Mouse (Mus musculus) T-helper 17 cell (primary cell): ENCODE measurements at regions not wholly inside any gene's neighbourhood (a gene's known extent, or its start where the extent isn't known, plus 50 kb on each side); places are given as distances from the start of the nearest gene placed in this dataset.

Source experiments
- in situ Hi-C, 2 experiments: fragments of 300-600 bp; cut with MboI, MseI; formaldehyde crosslinking; loops; 1 replicate in 1 of 2; 2 replicates in 1 of 2; pipeline ENCODE4 v1.15.1; 2025; ENCODE audit warnings: high pct_unique_total_duplicates in 2 of 2

DNA sequence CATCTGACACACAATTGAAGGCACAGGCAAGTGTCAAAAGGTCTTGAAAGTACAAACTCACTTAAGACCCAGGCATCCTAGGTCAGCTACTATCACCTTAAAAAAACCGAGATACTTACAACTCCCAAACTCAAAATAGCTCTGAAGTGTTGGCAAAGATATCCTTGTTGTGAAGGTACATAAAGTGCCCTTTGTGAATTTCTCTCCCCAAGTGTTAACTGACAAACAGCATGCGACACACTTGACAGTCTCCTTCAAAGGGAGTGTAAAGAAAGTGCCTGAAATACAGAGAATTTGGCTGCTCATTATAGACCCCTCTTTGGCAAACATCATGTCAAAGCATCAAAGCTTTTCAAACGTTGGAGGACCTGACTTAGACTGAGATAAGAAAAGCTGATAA, 2634.2 kb downstream of the 9330182O14Rik start:
- in situ Hi-C loops, result no loop called here

DNA sequence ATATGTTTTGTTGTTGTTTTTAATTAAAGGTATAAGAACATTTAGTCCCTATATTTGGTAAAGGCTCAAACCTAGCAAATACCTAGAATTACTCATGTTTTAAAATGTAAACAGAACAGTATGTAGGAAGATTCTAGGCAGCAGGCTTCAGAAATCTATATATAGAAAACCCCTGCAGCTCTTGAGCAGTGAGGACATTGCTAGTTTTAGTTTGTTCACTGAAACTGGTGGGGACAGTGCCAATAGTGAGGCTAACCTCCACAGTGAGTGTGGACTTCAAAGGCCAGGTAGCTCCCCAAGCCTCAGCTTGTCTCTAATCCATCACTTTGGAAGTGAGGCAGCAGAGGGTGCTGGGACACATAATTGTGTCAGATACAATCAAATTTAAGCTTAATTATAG, 2645.7 kb downstream of the 9330182O14Rik start:
- in situ Hi-C loops, result no loop called here

DNA sequence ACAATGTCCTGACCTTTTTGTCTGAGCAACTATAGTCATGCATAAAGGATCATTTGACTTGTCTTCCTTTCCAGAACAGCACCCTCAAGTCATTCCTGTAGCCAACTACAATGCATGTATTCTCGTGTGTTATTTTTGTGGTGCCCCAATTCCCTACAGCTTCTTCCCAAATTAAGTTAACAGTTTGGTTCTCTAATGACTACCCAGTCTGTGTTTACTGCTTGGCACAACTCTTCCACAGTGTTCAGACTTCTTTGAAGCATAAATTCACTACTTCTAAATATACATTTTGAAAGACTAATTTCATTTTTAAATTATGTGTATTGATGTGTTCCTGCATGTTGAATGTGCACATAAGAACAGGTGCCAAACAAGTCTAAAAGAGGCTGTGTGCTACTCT, 2667.1 kb downstream of the 9330182O14Rik start:
- in situ Hi-C loops, result no loop called here

DNA sequence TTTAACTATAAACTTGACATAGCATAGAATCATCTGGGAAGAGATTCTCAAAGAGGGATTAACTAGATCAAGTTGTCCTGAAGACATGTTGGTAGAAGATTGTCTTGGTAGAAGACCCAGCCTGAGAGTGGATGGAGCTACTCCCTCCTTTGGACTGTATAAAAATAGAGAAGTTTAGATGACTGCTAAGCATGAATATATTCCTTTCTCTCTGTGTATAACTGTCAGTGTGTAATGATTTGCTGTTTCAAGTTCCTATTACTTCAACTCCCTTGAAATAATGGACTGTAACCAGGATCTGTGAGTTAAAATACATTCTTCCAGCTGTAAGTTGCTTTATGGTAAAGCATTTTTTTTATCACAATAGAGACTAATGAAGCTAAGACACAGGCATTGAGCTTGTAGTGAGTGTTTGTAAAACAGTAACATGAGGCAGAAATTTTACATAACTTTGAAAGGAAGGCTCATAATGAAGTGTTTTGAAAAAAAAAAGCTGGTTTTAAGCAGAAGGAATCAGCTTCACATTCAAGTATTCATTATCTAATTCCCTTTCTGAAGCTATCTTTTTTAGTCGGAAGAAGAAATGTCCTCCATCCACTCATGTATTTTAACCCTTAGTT, 2676.8 kb downstream of the 9330182O14Rik start:
- in situ Hi-C loops, result no loop called here

DNA sequence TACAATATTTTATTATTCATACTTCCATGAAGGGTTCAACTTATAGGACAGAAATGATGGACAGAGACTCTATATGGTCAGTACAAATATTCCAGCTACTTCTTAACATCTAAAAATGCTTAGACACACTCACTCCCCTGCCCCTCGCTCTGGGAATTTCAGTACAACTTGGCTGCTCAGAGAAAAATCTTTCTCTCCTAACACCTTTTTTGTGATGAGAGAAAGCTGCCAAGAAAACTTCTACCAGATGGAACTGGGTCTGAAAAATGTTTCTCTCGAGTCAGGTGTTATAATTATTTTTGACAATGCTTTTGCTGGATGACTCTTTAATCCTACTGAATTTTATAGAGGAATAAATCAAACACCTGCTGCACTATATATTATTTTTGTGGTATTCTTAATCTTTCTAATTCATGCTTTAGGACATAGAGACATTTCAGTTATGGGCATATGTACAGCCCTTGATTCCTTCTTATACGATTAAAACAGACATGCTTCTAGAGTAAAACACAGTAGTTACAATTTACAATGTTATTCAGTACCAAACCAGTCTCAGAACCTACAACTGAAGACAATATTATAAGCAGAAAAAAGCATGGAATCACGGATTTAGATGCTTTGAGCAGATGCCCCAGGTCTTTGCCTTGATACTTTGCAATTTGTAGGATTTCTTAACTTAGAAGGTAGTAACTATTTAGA, 2681.0 kb downstream of the 9330182O14Rik start:
- in situ Hi-C loops, result no loop called here

DNA sequence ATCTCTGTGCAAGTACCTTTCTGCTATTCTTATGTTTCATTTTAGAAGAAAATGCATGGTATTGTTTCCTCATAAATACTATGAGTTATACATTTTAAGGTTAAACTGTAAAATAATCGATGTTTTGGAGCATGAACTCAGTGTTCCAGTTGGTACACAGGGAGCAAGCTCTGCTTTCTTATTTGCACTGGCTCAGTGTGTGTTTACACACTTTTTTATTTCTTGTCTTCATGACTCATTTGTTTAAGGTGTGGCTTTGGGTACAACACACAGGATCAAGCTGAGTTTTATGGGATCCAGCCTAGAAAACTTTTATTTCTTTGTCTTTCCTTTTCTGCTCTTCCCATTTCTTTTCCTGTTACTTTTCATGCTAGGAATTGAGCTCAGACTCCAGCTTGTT, 2704.7 kb downstream of the 9330182O14Rik start:
- in situ Hi-C loops, result no loop called here

DNA sequence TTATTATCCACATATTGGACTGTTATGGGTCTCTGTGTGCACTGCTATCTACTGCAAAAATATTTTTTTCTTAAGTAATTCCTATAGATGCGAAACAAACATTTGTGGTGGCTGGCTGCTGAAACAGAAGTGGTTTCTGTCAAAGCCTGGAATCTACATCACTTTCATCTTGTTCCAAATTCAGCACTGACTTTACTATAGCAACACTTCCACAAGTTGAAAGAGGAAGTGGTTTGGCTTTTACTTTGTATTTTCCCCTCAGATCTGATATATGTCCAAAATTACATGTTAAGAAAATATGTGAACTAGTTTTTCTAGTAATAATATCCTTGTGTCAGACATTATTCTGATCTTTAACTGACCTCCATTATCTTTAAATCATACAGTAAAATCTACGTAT, 2715.8 kb downstream of the 9330182O14Rik start:
- in situ Hi-C loops, result no loop called here

DNA sequence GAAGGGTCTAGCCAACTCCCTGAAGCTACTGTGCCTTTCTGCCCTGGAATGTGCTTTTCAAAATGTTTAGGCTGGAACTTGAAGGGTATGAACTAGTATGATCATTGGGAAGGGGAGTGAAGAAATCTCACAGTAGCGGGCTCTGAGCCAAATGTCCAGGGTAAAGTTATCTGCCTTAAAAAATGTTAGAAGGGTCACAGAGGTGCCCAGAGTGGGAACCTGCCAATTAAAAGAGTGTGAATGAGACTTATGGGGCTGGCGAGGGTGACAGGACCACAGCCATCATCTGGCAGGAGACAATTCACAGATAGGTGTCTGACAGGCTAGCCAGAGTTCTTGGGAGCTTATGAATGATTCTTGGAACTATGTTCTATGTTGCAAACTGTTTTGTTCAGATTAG, 2738.3 kb downstream of the 9330182O14Rik start:
- in situ Hi-C loops, result no loop called here

DNA sequence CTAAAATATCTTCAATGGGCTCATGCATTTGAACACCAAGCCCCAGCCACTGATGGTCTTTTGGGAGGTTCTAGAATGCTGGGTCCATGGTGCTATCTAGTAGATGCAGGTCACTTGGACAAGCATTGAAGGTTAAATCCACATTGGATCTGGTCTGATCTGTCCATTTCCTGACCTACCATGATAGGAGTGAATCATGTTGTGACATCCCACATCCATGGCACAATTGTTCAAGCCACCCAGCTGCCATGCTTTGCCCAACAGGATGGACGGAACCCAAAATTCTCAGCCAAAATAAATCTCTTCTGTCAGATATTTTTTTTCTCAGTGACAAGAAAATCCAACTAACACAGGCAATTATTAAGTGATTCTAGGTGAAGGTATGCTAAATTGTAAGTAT, 2760.4 kb downstream of the 9330182O14Rik start:
- in situ Hi-C loops, result no loop called here

DNA sequence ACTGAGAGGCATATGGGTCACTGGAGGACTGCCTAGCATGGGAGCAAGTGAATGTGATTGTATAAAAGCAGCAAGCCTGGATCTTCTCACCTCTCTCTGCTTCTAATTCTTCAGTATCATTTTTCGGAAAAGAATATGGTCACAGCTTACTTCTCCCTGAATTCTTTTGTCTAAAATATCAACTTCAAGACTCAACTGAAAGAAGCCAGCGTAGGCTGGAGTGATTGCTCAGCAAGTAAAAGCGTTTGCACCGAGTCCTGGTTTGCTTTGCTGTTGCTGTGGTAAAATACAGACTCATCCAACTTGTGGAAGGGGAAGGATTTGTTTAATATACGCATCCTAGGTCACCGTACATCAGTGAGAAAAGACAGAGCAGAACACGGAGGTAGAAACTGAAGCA, 2765.9 kb downstream of the 9330182O14Rik start:
- in situ Hi-C loops, result loop anchor here in 1 of 2 experiments (25.0 kb wide), 1 partner anchor 913 kb away; no protein-coding TSS in a partner anchor

DNA sequence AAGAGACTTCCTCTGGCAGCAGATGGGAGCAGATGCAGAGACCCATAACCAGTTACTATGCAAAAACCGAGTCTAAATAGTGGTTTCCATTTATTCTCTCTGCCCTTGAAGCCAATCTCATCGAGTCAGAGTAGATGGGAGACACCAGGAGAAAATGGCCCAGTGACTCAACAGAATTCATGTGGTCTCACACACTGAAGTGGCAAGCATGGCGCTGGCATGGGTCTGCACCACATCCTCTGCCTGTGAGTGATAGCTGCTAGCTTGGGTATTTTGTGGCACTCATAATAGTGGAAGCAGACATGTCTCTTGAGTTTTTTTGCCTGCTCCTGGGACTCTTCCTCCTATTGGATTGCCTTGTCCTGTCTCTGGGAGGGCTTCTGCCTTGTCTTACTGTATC, 2767.6 kb downstream of the 9330182O14Rik start:
- in situ Hi-C loops, result loop anchor here in 1 of 2 experiments (25.0 kb wide), 1 partner anchor 914 kb away; no protein-coding TSS in a partner anchor

DNA sequence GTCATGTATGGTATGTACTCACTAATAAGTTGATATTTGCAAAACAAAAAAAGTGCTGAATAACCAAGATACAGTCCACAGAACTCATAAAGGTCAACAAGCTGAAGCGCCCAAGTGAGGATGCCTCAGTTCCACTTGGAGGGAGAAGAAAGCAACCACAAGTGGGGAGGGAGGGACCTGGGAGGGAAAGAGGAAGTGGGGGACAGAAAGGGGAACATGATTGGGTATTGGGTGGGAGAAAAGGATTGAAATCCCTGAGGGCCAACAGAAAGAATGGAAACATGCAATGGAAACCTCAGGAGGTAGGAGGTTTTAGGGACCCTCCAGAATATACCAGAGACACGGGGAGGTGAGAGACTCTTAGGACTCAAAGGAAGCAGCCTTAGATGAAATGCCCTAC, 2777.2 kb downstream of the 9330182O14Rik start:
- in situ Hi-C loops, result loop anchor here in 1 of 2 experiments (25.0 kb wide), 1 partner anchor 924 kb away; no protein-coding TSS in a partner anchor

DNA sequence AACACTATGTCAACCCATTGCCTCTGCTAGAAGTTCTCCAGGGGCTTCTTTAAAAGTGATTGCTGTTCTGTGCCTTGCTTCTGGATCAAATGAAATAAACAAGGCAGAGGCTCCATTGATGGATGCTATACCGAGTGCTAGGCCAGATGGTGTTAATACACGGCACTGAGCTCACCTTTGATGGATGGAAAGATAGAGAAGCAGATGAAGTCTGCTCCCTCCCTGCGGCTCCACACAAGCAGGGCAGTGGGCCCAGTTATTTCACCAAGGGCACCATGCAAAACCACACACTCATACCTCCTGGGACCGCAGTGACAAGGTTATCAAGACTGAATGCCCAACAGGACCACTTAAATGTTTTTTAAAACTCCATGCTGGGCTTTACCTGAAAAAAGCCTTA, 2778.7 kb downstream of the 9330182O14Rik start:
- in situ Hi-C loops, result loop anchor here in 1 of 2 experiments (25.0 kb wide), 1 partner anchor 926 kb away; no protein-coding TSS in a partner anchor

DNA sequence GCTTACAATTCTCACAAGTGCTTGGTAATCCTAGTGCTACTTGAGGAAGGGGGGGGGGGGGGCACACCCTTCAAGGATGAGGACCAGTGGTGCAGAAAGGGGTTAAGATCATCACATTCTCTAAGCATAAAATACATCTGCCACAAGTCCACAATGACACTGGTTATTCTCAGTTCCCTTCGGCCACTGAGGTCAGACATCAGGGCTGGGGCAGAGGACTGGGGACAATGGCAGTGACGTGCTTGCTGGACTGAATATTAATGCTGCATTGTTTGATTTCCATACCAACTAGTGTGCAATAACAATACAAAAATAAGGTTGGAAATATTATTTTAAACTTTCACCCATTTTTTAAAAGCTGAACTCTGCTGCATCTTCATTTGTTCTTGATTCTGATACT, 2779.1 kb downstream of the 9330182O14Rik start:
- in situ Hi-C loops, result loop anchor here in 1 of 2 experiments (25.0 kb wide), 1 partner anchor 926 kb away; no protein-coding TSS in a partner anchor

DNA sequence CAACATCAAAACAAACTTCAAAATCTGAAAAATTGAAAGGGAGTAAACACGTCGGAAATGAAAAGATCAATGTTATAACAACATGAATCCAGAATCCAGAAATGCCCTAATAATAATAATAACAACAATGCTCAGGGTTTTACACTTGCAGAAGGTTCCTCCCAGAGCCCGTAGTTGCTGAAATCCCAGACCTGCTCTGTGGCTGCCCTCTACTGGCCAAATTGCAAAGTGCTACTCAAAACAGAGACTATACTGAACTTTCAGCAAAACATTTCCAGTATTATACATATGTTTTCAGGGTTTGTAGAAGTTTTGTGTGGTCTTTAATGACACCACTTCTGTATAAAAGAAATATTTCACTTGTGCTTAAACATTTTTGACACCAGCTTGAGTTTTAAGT, 2779.9 kb downstream of the 9330182O14Rik start:
- in situ Hi-C loops, result loop anchor here in 1 of 2 experiments (25.0 kb wide), 1 partner anchor 927 kb away; no protein-coding TSS in a partner anchor

DNA sequence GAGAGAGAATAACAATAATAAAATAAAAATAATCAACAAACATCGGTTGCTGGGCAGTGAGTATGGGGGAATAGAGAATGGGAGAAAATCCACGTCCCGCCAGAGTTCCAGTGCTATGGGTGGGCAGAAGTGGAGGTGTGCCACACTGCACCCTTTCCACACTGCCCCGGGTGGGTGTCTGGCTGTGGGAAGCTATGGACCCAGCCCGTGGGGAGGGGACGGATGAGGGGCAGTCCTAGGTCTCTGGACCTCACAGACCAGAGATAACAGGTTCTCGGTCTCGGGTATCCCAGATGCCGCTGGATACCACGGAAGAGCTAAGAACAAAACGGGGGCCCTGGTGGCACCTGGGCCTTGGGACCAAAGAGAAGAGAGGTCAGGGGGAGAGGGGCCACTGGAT, 2781.0 kb downstream of the 9330182O14Rik start:
- in situ Hi-C loops, result loop anchor here in 1 of 2 experiments (25.0 kb wide), 1 partner anchor 928 kb away; no protein-coding TSS in a partner anchor

DNA sequence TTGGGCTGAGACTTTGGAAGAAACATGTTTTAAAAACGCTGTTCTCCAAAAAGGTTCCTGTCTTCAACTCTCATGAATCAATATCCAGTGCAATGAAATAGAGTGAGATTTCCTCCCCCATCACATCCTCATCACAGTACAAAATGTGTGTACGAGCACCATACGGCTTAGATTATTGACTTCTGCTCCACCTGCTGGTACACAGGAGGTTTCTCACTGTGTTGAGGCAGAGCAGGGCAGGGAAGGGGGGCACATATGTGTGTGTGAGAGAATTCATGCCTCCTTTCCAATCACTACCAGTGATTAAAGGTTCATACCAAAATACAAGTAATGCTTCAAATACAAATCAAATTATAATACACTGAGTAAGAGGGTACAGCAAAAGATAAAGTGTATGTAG, 2787.5 kb downstream of the 9330182O14Rik start:
- in situ Hi-C loops, result loop anchor here in 1 of 2 experiments (25.0 kb wide), 1 partner anchor 934 kb away; no protein-coding TSS in a partner anchor

DNA sequence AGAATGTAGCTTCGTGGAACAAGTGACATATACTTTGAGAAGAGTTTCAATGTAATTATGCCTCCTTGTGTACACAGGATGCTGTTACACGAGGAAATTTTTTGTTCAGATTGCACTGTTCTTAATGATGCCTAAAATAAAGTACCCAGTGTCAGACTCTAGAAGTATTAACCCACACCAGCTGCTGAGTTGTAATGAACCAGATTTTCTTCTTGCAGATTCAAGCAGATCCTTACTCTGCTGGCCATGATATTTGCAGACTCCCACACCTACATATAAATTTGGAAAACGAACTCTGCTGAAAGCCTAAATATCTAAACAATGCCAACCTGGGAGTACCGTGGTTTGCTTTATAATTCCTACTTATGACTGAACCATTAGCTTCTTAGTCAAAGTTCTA, 2794.2 kb downstream of the 9330182O14Rik start:
- in situ Hi-C loops, result no loop called here

DNA sequence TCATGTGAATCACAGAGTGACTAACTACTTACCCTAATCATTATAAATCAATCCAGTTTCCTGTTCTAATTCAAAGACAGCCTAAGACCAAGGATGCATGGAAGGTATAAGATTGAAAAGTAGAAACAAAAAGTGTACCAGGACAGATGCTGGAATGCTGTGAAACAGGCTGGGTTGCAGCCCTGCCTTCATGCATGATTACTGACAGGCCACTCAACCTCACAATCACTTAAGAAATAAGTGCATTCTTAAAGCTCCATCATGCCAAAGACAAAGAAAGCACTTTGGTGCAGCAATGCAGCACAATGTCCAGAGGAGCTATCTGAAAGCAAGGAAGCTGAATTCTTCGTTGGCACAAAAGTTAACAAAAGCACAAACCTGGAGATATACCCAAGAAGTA, 2810.4 kb downstream of the 9330182O14Rik start:
- in situ Hi-C loops, result no loop called here

DNA sequence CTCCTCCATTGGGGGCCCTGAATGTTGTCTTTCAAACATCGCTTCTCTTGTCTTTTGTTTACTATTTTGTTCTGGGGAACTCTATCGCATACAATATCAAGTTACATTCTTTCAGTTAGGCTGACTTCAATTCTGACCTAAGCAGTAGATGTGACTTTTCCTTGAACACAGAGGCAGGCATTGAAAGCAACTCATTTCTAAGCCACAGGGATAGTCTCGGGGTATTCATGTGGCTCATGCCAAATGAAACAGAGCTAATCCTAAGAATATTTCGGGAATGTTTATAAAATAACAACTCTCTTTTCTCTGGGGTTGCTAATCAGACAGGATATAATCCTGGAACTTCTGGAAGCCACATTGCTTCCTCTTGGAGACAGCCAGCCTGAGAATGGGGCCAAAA, 2821.0 kb downstream of the 9330182O14Rik start:
- in situ Hi-C loops, result loop anchor here in 1 of 2 experiments (25.0 kb wide), 1 partner anchor 807 kb away; no protein-coding TSS in a partner anchor

DNA sequence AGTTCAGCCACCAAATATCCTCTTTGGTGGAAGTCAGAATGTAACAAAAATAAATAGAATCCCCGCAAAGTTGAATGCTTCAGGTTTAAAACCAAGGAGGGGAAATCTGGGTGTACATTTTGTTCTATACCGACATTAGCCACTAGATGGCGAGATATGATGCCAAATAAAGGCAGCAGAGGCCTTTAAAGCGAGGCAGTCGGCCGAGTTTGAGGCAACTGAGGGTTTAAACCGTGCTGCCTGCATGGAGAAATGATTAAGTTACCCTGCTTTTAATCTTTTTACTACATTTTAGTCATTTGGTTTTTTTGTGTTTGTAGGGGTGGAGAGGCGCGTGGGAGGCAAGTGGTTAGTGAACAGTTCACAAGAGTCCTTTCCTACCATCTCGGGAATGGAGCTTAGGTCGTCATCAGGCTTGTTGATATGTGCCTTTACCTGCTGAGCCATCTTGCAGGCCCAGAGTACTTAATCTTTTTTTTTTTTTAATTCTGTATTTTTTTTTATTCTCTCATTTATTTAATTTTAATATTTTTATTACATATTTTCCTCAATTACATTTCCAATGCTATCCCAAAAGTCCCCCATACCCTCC, 2828.7 kb downstream of the 9330182O14Rik start:
- in situ Hi-C loops, result loop anchor here (10.0 to 25.0 kb wide), 2 partner anchors 572 to 799 kb away; no protein-coding TSS in a partner anchor

DNA sequence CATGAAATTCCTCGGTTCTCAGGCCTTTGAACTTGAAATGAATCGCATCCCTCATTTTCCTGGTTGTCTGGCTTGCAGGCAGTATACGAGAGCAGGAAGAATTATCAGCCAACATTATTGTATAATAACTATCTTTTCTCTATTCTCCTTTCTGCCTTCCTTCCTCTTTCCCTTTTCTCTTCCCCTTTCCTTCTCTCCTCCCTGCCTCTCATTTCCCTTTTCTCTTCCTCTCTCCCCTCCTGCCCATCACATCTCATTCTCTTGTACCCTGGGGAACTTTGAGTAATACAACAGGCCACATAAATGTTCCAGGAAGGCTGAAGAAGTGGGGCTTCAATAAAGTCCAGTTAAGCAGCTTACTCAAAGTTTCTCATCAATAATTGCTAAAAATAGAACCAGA, 2831.1 kb downstream of the 9330182O14Rik start:
- in situ Hi-C loops, result loop anchor here (5.0 to 25.0 kb wide), 3 partner anchors 569 to 1447 kb away; no protein-coding TSS in a partner anchor
